Mouse (Mus musculus): ENCODE results near the gene Chchd3. TPM values are rescaled to one million over a fixed set of nuclear protein-coding genes. Genes with fewer than 3 reads are reported as not detected.
A peak's percentile ranks its signal among the peaks of the same experiment; 100 is the strongest.

Gene Chchd3
- polyA plus RNA-seq, 1 experiment from 2014 or later = 164 TPM

DNA sequence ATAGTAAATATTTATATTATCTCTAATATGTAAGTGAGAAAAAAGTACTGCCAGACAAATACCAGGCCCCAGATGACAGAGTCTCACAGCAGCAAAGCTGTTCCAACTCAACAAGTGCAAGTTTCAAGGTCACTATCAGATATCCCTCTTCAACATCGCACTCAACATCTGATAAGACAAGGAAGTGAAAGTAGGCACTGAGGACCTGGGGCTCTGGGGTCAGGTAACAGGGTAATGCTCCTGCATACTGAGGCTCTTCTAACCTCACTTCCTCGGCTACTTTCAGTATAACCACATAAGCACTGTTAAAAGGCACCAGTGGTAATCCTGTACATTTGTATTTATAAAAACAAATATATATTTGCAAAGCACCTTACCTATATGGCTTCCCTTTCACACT lies 8.4 kb downstream of the Chchd3 start:
- H3K4me2 ChIP-seq = peak overlapping the region; percentile 48
- peak overlapping the region; percentile 40 for H3K9ac ChIP-seq
- H3K4me1 ChIP-seq = peaks cover 66% of the 10 kb centered on the region
- H3K9me3 ChIP-seq = no peaks in the 10 kb centered on the region
- WGBS = 16% methylated on average over 2 of the region's 2 CpGs
- no peak overlapping the region for H3K4me3 ChIP-seq
- H3K27ac ChIP-seq (replicated peaks) = peak overlapping the region; percentile 80
- no peak; the same call in 1 of the 2 replicates for ATAC-seq (ENCODE audit: extremely low read depth, insufficient number of reproducible peaks, low FRiP score, low TSS enrichment)
- no peaks in the 10 kb centered on the region for H3K27me3 ChIP-seq (replicated peaks)
- H3K36me3 ChIP-seq = peaks cover 35% of the 10 kb centered on the region

DNA sequence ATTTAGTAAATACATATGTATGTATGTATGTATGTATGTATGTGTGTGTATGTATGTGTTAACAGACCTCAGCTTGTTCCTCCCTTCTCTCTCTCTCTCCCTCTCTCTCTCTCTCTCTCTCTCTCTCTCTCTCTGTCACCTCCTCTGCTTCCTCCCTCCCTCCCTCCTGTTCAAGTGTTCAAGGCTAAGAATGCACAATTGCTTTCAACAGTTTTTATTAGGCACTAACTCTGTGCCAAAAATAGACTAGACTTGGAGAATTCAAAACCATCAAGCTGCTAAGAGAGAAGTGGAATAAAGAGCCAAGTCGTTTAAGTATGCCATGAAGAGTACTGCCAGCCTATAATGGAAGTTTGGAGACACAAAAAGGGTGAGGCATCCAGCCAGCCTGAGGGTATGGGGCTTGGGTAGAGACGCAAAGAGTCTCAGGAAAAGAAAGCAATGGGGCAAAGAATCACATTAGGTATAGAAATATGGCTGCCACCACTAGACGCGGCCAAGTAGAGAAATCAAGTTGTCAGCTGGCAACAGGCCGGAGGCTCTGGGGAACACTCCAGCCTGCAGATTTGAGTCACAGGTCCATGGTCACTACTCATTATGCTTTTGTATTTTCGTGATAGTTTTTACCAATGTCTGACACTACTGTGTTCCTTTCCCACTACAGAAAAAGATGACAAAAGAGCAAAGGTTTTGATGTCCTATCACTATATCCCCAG lies 10.2 kb downstream of the Chchd3 start:
- H3K4me1 ChIP-seq = peaks cover 49% of the 10 kb centered on the region
- H3K27me3 ChIP-seq (replicated peaks) = no peaks in the 10 kb centered on the region
- peak overlapping the region; percentile 53 for H3K4me2 ChIP-seq
- no peak overlapping the region for H3K4me3 ChIP-seq
- no peaks in the 10 kb centered on the region for H3K9me3 ChIP-seq
- H3K9ac ChIP-seq = no peak overlapping the region
- peaks cover 38% of the 10 kb centered on the region for H3K36me3 ChIP-seq
- peak overlapping the region; percentile 92 for H3K27ac ChIP-seq (replicated peaks)
- no peak for ATAC-seq (ENCODE audit: extremely low read depth, insufficient number of reproducible peaks, low FRiP score, low TSS enrichment)
- 55% methylated on average over 6 of the region's 6 CpGs for WGBS

DNA sequence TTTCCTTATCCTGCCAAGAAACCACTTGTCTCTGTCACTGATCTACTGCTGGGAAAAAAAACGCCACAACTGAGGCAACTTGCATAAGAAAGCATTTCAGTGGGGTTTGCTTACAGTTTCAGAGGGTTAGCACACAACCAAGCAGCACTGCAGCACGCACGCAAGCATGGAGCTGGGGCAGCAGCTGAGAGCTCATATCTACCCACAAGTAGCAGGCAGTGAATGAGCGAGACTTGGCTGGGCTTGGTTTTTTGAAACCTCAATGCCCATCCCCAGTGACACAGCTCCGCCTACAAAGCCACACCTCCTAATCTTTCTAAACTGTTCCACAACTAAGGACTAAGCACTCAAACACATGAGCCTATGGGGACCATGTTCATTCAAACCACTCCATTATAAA lies 16.6 kb downstream of the Chchd3 start:
- Histone ChIP-seq H3K27ac (replicated peaks) (no peak overlapping the region), H3K4me2 (no peak overlapping the region), H3K9ac (no peak overlapping the region), H3K9me3 (peaks cover 9% of the 10 kb centered on the region; the same call in 1 of the 2 replicates), H3K4me3 (no peak overlapping the region), H3K27me3 (replicated peaks) (no peaks in the 10 kb centered on the region), H3K36me3 (peaks cover 55% of the 10 kb centered on the region), H3K4me1 (peaks cover 12% of the 10 kb centered on the region)
- WGBS = 74% methylated on average over 5 of the region's 5 CpGs
- no peak for ATAC-seq (ENCODE audit: extremely low read depth, insufficient number of reproducible peaks, low FRiP score, low TSS enrichment)

DNA sequence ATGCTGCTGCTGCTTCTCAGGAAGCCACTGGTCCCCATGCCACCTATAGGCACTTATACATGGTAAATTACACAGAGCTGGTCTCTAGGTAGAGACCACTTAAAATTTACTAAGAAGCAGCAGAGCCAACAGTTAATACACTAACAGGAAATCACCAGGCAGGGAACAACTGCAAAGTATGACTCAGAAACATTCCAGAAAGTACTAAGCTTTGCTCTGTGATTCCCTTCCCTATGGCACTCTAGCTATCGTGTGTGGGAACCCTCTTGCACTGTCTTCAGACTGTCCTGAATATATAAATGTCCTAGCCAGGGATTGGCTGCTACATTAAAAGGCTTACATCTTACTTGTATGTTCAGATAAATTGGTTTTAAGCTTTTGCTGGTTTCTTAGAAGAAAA lies 17.2 kb downstream of the Chchd3 start:
- H3K9ac ChIP-seq = no peak overlapping the region
- H3K9me3 ChIP-seq = peaks cover 9% of the 10 kb centered on the region; the same call in 1 of the 2 replicates
- peak overlapping the region; percentile 16 for H3K27ac ChIP-seq (replicated peaks)
- no peak overlapping the region for H3K4me3 ChIP-seq
- H3K4me1 ChIP-seq = peaks cover 12% of the 10 kb centered on the region
- WGBS = 47% methylated on average over 1 of the region's 1 CpGs
- H3K4me2 ChIP-seq = no peak overlapping the region
- no peak for ATAC-seq (ENCODE audit: extremely low read depth, insufficient number of reproducible peaks, low FRiP score, low TSS enrichment)
- peaks cover 52% of the 10 kb centered on the region for H3K36me3 ChIP-seq
- no peaks in the 10 kb centered on the region for H3K27me3 ChIP-seq (replicated peaks)

DNA sequence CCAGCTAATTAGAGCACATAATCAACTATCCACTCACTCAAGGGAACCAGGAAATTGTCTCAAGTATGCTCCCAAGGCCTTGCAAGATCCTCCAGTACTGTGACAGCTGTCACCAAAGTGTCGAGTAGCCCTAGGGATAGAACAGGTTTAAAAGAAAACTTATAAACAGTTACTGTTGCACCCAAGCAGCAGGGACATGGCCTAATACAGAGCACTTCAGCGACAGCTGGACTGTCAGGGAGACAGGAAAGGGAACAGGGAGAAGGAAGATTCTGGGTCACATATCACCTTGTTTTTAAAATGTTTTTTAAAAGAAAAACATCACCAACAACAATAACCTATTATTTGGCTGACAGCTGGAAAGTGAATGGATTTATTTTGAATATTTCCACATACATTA lies 18.1 kb downstream of the Chchd3 start:
- Histone ChIP-seq H3K4me3 (no peak overlapping the region), H3K4me1 (peaks cover 12% of the 10 kb centered on the region), H3K36me3 (peaks cover 56% of the 10 kb centered on the region), H3K9me3 (peaks cover 9% of the 10 kb centered on the region; the same call in 1 of the 2 replicates), H3K9ac (no peak overlapping the region), H3K27me3 (replicated peaks) (no peaks in the 10 kb centered on the region), H3K4me2 (no peak overlapping the region), H3K27ac (replicated peaks) (no peak overlapping the region)
- ATAC-seq (ENCODE audit: extremely low read depth, insufficient number of reproducible peaks, low FRiP score, low TSS enrichment) = no peak
- 79% methylated on average over 2 of the region's 2 CpGs for WGBS

DNA sequence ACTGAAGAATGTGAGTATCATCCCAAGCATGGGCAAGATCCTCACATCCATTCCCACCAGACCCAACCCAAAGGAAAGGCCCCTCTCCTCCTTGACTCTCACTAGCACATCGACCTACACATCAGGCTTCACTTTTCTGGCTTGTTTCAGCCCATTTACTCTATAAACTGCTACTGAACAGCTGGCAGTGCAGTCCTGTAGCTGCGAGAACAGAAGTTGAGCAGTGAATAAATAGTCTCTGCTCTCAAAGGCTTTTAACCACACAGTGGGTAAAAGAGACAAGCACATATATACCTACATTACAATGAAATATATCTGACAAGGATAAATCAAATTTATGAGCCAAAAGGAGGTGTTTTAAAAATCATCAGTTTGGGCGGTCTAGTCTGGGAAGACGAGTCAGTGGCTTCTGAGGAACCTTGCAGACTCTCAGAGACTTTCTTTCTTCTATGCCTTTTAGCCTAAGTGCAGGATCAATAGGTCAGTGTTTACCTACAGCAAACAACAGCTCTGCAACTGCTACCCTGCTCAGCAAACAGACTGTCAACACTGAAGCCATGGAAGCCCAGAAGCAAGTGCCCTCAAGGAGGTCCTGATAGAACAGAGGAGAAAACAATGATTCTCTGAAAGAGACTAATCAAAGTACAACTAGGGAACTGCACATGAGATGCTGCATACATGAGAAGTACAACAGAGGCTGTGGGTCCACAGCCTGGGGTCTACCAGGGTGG lies 19.5 kb downstream of the Chchd3 start:
- H3K4me2 ChIP-seq = no peak overlapping the region
- WGBS = 94% methylated on average over 4 of the region's 4 CpGs
- no peak overlapping the region for H3K9ac ChIP-seq
- no peak overlapping the region for H3K27ac ChIP-seq (replicated peaks)
- no peak for ATAC-seq (ENCODE audit: extremely low read depth, insufficient number of reproducible peaks, low FRiP score, low TSS enrichment)
- peaks cover 9% of the 10 kb centered on the region; the same call in 1 of the 2 replicates for H3K9me3 ChIP-seq
- no peaks in the 10 kb centered on the region for H3K27me3 ChIP-seq (replicated peaks)
- peaks cover 21% of the 10 kb centered on the region for H3K4me1 ChIP-seq
- peaks cover 66% of the 10 kb centered on the region for H3K36me3 ChIP-seq
- no peak overlapping the region for H3K4me3 ChIP-seq

DNA sequence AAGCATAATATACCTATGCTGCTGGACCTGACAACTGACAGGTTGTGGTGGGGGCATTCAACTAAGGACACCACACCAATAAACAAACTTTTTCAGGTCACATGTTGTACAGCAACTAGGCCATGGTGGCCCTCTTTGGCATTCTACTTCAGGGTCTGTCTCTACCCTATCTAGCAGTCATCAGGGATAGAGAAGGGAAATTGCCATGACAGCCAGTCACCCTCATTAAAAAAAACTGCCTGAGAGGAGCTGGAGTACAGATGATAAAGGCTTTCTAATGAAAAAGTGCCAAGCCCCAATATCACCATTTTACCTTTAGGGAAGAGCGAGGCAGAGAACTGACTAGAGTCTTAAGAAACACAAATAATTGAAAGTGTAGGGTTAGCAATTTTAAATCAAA lies 27.5 kb downstream of the Chchd3 start:
- ATAC-seq (ENCODE audit: extremely low read depth, insufficient number of reproducible peaks, low FRiP score, low TSS enrichment) = no peak
- H3K9me3 ChIP-seq = no peaks in the 10 kb centered on the region
- no peak overlapping the region for H3K27ac ChIP-seq (replicated peaks)
- H3K4me1 ChIP-seq = peaks cover 38% of the 10 kb centered on the region
- H3K4me3 ChIP-seq = no peak overlapping the region
- H3K27me3 ChIP-seq (replicated peaks) = no peaks in the 10 kb centered on the region
- H3K9ac ChIP-seq = no peak overlapping the region
- WGBS = 100% methylated on average over 1 of the region's 1 CpGs
- peaks cover 49% of the 10 kb centered on the region for H3K36me3 ChIP-seq
- no peak overlapping the region for H3K4me2 ChIP-seq

DNA sequence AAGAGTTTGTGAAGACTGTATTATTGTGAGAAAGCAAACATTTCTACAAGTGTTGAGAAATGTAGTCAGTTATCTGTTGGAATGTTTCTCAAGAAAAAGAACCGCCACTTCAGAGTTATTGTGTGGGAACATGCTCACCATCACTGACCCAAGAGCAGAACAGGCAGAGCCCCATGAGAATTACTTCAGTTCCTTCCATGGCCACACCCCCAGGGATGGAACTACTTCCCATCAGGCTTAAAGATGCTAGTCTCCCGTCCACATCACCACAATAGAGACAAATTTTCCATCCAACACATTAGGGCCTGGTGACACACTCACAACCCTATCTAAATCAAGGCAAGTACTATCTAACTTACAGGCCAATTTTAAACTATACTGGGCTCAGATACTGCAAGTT lies 28.4 kb downstream of the Chchd3 start:
- Histone ChIP-seq H3K4me2 (no peak overlapping the region), H3K27me3 (replicated peaks) (no peaks in the 10 kb centered on the region), H3K9me3 (no peaks in the 10 kb centered on the region), H3K36me3 (peaks cover 40% of the 10 kb centered on the region), H3K27ac (replicated peaks) (no peak overlapping the region), H3K9ac (no peak overlapping the region), H3K4me3 (no peak overlapping the region), H3K4me1 (peaks cover 45% of the 10 kb centered on the region)
- no peak for ATAC-seq (ENCODE audit: extremely low read depth, insufficient number of reproducible peaks, low FRiP score, low TSS enrichment)
- WGBS = 65% methylated on average over 2 of the region's 2 CpGs

DNA sequence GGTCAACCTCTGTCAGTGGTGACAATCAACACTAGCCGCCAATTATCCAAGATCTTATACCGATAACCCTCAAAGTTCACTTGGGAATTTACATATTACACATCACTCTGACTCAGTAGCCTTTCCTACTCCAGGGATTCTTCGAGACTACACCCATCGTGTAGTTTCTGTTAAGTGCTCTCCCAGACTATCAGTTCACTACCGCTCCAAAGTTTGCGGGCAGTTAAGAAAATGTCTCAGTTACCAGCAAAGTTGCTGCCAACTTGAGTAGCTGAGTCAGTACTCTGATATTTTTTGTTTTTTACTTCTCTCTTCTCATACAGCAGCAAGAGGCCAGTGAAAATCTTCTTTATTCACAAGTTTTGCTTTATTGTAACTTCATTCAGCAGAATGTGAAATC lies 31.8 kb downstream of the Chchd3 start:
- Histone ChIP-seq H3K4me3 (no peak overlapping the region), H3K27me3 (replicated peaks) (no peaks in the 10 kb centered on the region), H3K9ac (no peak overlapping the region), H3K36me3 (peaks cover 27% of the 10 kb centered on the region; the same call in 1 of the 2 replicates), H3K27ac (replicated peaks) (no peak overlapping the region), H3K4me2 (no peak overlapping the region), H3K4me1 (peaks cover 22% of the 10 kb centered on the region), H3K9me3 (no peaks in the 10 kb centered on the region)
- ATAC-seq (ENCODE audit: extremely low read depth, insufficient number of reproducible peaks, low FRiP score, low TSS enrichment) = no peak
- 86% methylated on average over 6 of the region's 6 CpGs for WGBS

DNA sequence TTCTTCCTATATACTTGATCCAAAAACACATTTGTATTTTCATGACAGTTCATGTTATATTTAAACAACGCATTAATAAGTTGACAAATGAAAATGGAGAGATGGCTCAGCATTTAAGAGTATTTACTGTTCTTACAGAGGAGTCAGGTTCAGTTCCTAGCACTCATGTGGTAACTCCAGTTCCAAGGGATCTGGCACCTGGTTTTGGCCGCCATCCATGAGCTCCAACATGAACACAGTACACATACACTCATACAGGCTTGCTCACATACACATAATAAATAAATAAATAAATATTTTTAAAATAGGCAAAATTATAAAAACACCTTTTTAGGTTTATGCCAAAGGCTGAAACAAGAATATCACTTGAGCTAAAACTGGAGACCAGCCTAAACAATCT lies 35.0 kb downstream of the Chchd3 start:
- H3K4me3 ChIP-seq = no peak overlapping the region
- H3K9me3 ChIP-seq = no peaks in the 10 kb centered on the region
- peaks cover 21% of the 10 kb centered on the region for H3K4me1 ChIP-seq
- WGBS = 90% methylated on average over 2 of the region's 2 CpGs
- H3K4me2 ChIP-seq = no peak overlapping the region
- H3K27ac ChIP-seq (replicated peaks) = no peak overlapping the region
- H3K36me3 ChIP-seq = peaks cover 11% of the 10 kb centered on the region; the same call in 1 of the 2 replicates
- ATAC-seq (ENCODE audit: extremely low read depth, insufficient number of reproducible peaks, low FRiP score, low TSS enrichment) = no peak
- H3K27me3 ChIP-seq (replicated peaks) = no peaks in the 10 kb centered on the region
- H3K9ac ChIP-seq = no peak overlapping the region

DNA sequence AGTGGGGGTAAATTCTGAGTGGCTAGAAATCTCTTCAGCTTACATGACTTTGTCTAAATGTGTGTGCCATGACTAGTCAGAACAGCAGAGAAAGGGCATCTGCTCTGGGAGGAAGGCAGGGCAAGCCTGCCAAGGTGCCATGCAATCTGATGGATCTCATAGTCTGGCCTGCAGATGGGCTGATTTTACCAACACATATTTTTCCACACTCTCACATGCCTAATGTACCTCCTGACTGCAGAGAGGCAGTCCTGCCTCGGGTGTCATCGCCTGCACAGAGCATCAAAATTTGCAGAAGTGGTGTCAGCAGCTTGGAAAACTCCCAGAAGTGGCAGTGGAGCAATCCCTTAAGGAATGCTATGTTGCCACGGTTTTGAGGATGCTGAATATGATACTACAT lies 55.5 kb downstream of the Chchd3 start:
- Histone ChIP-seq H3K4me2 (no peak overlapping the region), H3K36me3 (peaks cover 15% of the 10 kb centered on the region), H3K4me1 (peaks cover 17% of the 10 kb centered on the region; the same call in 1 of the 2 replicates), H3K9me3 (no peaks in the 10 kb centered on the region), H3K27ac (replicated peaks) (no peak overlapping the region), H3K9ac (no peak overlapping the region), H3K4me3 (no peak overlapping the region), H3K27me3 (replicated peaks) (no peaks in the 10 kb centered on the region)
- 66% methylated on average over 3 of the region's 3 CpGs for WGBS
- no peak for ATAC-seq (ENCODE audit: extremely low read depth, insufficient number of reproducible peaks, low FRiP score, low TSS enrichment)

Data from heart, embryonic 13.5 days (tissue).